Mouse (Mus musculus) CD4-positive helper T cell, adult 2 months (primary cell): ENCODE results near the gene Mrln.
"Not testable (repeated sequence)": the region's sequence is repeated elsewhere in the genome, so short reads cannot be mapped to it uniquely, and the experiment has no call there.

Source experiments
- DNase-seq: peaks from one replicate; pipeline ENCODE4 v3.0.0-alpha.2; 2012; ENCODE audit warnings: low read depth, missing footprints, low spot score

The Mrln gene

GRCm38 (mm10) chr10:70195279-70195678 lies 9.2 kb upstream of the Mrln start:
- DNase-seq = no peak

- DNase-seq = no peak
These were observed 8.7 kb upstream of the Mrln start for GRCm38 (mm10) chr10:70195786-70196185.

- no peak for DNase-seq
These were observed 7.8 kb upstream of the Mrln start for GRCm38 (mm10) chr10:70196666-70197065.

GRCm38 (mm10) chr10:70197601-70198000 lies 6.9 kb upstream of the Mrln start:
- DNase-seq = no peak

- no peak for DNase-seq
These were observed 6.5 kb upstream of the Mrln start for GRCm38 (mm10) chr10:70198012-70198411.

GRCm38 (mm10) chr10:70198951-70199463 lies 5.5 kb upstream of the Mrln start:
- no peak for DNase-seq

- no peak for DNase-seq
These were observed 4.8 kb upstream of the Mrln start for GRCm38 (mm10) chr10:70199466-70200210.

GRCm38 (mm10) chr10:70200889-70201500 lies 3.5 kb upstream of the Mrln start:
- DNase-seq = no peak

- DNase-seq = no peak
These were observed 6.8 kb downstream of the Mrln start for GRCm38 (mm10) chr10:70211281-70211680.

GRCm38 (mm10) chr10:70220971-70221370 lies 16.5 kb downstream of the Mrln start:
- no peak for DNase-seq

- DNase-seq = not testable (repeated sequence)
These were observed 17.8 kb downstream of the Mrln start for GRCm38 (mm10) chr10:70222231-70222630.

GRCm38 (mm10) chr10:70224571-70224970 lies 20.1 kb downstream of the Mrln start:
- no peak for DNase-seq

GRCm38 (mm10) chr10:70225760-70226159 lies 21.3 kb downstream of the Mrln start:
- no peak for DNase-seq

- DNase-seq = no peak
These were observed 22.1 kb downstream of the Mrln start for GRCm38 (mm10) chr10:70226608-70227007.

GRCm38 (mm10) chr10:70230352-70230751 lies 25.9 kb downstream of the Mrln start:
- no peak for DNase-seq

- DNase-seq = no peak
These were observed 33.5 kb downstream of the Mrln start for GRCm38 (mm10) chr10:70237936-70238335.

GRCm38 (mm10) chr10:70242751-70243444 lies 38.4 kb downstream of the Mrln start:
- no peak for DNase-seq

- no peak for DNase-seq
These were observed 40.6 kb downstream of the Mrln start, which contains the start of gene Slc16a9 for GRCm38 (mm10) chr10:70244921-70245558. Gene Slc16a9, plus strand, starts transcription at chr10:70245100.

- no peak for DNase-seq
These were observed 41.1 kb downstream of the Mrln start for GRCm38 (mm10) chr10:70245559-70245945.

- no peak for DNase-seq
These were observed 41.6 kb downstream of the Mrln start for GRCm38 (mm10) chr10:70246076-70246475.

- DNase-seq = no peak
These were observed 45.9 kb downstream of the Mrln start for GRCm38 (mm10) chr10:70250354-70250753.

- no peak for DNase-seq
These were observed 46.3 kb downstream of the Mrln start for GRCm38 (mm10) chr10:70250766-70251165.
